Mouse (Mus musculus) heart, adult 2 months (tissue): ENCODE measurements around the gene Kirrel. TPM values are rescaled to one million over a fixed set of nuclear protein-coding genes. Genes with fewer than 3 reads are reported as not detected.

Source experiments
- DNase-seq, 2 experiments: peaks; one replicate each; pipeline ENCODE4 v3.0.0; 2021
- H3K27ac ChIP-seq: fragments of 200-600 bp; 2 replicates; pipeline ENCODE4 v1.8.1; 2022
- H3K27me3 ChIP-seq: fragments of 200-500 bp; 2 replicates; pipeline ENCODE4 v1.6.1; 2012; ENCODE audit warnings: mild to moderate bottlenecking, low read length, inconsistent platforms, mixed read lengths; ENCODE audit not compliant: control insufficient read depth, insufficient read depth
- H3K36me3 ChIP-seq: fragments of 200-500 bp; 2 replicates; pipeline ENCODE4 v1.6.1; 2012; ENCODE audit warnings: low read length, inconsistent platforms; ENCODE audit not compliant: control insufficient read depth, insufficient read depth
- H3K4me1 ChIP-seq: fragments of 200-500 bp; 2 replicates; pipeline ENCODE4 v1.6.1; 2011; ENCODE audit warnings: low read length; ENCODE audit not compliant: control insufficient read depth, insufficient read depth
- H3K4me3 ChIP-seq: fragments of 200-600 bp; 2 replicates; pipeline ENCODE4 v1.8.1; 2022
- H3K79me2 ChIP-seq: fragments of 200-500 bp; replicated peaks from 2 replicates; pipeline ENCODE4 v1.6.1; 2012; ENCODE audit warnings: mild to moderate bottlenecking, inconsistent platforms, low read length, moderate library complexity, mixed read lengths; ENCODE audit not compliant: control insufficient read depth, insufficient read depth
- H3K9ac ChIP-seq: fragments of 200-500 bp; 2 replicates; pipeline ENCODE4 v1.6.1; 2012; ENCODE audit warnings: low read depth, mild to moderate bottlenecking, control low read depth, inconsistent platforms, low read length, mixed read lengths
- CTCF ChIP-seq: fragments of 200-600 bp; IDR thresholded peaks from 2 replicates; pipeline ENCODE4 v1.8.1; 2022; ENCODE audit warnings: antibody characterized with exemption, mild to moderate bottlenecking, moderate library complexity
- EP300 ChIP-seq: fragments of 200-500 bp; IDR thresholded peaks from 2 replicates; pipeline ENCODE4 v1.6.1; 2011; ENCODE audit warnings: low read depth, low read length, control low read depth; ENCODE audit not compliant: insufficient read depth
- POLR2A ChIP-seq: fragments of 200-500 bp; IDR thresholded peaks from 2 replicates; pipeline ENCODE4 v1.6.1; 2011; ENCODE audit warnings: mild to moderate bottlenecking, low read depth, low read length, control low read depth; ENCODE audit not compliant: insufficient read depth
- WGBS: fragments of 180-500 bp; shearing (Covaris S2); methylation state at CpG from one replicate; pipeline ENCODE4 v1.1.7; 2018; 5-methylcytosine and 5-hydroxymethylcytosine counted together
- intact Hi-C: fragments of 180-260 bp; cut with DNase I; formaldehyde crosslinking; loops from one replicate; pipeline ENCODE4 v1.15.1; 2025
- polyA plus RNA-seq: library from polyadenylated mRNA; depleted of rRNA; stranded (reverse); fragments of >200 nt; gene quantifications from 2 replicates; pipeline ENCODE4 v1.2.3, GENCODE M21; 2012
- total RNA-seq, 2 experiments: library from RNA; stranded (reverse); gene quantifications; 2 replicates each; pipeline ENCODE4 v1.2.3; 2021

The Kirrel gene
- total and polyA plus RNA-seq, 3 experiments = 6.0 to 7.5 (median 6.2) TPM

DNA sequence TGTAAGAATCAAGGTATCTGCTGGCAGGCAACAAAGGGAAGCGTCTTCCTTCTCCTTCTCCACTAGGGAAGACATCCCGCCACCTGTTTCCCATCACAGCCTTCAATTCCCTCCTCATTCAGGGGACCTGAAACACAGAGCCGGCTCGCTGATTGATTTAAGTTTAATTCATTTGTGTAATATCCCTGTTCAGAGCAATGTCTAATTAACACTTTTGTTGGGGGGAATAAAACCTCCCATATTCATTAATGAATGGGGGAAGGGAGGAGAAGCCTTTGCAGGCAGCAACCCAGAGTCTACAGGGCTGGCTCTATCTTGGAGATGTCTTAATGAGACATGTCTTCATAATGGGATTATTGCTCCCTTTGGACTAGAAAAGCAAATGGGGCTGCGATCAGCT is 34.3 kb downstream of the Kirrel start:
- no peak overlapping the region for H3K4me3 ChIP-seq
- TF ChIP-seq CTCF (no peak), EP300 (no peak), POLR2A (no peak)
- intact Hi-C loops = no loop called here
- H3K79me2 ChIP-seq = no peaks in the 10 kb centered on the region
- H3K27me3 ChIP-seq = no peaks in the 10 kb centered on the region
- WGBS = 78% methylated on average over 5 of the region's 5 CpGs
- DNase-seq = no peak
- H3K4me1 ChIP-seq = peaks cover 3% of the 10 kb centered on the region
- H3K9ac ChIP-seq = no peak overlapping the region
- 0 out of 2 replicates have a peak, but pooled peaks cover 2% of the 10 kb centered on the region for H3K36me3 ChIP-seq
- no peak overlapping the region for H3K27ac ChIP-seq

DNA sequence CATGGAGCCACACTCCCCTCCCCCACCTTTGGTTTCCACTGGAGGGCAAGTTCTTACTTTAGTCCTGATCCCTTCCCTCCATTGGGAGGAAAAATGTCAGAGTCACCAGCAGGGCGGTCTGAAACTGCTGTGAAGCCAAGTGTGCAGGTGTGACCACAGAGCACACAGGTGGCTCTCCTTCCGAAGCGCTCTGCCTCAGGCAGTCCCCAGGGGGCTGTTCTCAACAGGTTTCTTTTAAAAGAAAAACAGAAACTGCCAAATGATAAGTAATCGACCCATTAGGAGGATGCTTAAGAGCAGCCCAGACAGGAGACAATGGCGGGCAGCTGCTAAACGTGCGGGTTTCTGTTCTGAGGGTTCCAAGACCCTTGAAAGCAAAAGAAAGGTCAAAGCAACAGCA is 37.8 kb downstream of the Kirrel start:
- no peak overlapping the region for H3K9ac ChIP-seq
- H3K27me3 ChIP-seq = no peaks in the 10 kb centered on the region
- H3K36me3 ChIP-seq = 0 out of 2 replicates have a peak, but pooled peaks cover 2% of the 10 kb centered on the region
- no peak overlapping the region for H3K27ac ChIP-seq
- H3K4me1 ChIP-seq = peaks cover under 1% of the 10 kb centered on the region
- H3K4me3 ChIP-seq = no peak overlapping the region
- TF ChIP-seq CTCF = no peak
- TF ChIP-seq EP300 = no peak
- no peak for TF ChIP-seq POLR2A
- intact Hi-C loops = no loop called here
- no peaks in the 10 kb centered on the region for H3K79me2 ChIP-seq
- 78% methylated on average over 7 of the region's 7 CpGs for WGBS
- no peak for DNase-seq

DNA sequence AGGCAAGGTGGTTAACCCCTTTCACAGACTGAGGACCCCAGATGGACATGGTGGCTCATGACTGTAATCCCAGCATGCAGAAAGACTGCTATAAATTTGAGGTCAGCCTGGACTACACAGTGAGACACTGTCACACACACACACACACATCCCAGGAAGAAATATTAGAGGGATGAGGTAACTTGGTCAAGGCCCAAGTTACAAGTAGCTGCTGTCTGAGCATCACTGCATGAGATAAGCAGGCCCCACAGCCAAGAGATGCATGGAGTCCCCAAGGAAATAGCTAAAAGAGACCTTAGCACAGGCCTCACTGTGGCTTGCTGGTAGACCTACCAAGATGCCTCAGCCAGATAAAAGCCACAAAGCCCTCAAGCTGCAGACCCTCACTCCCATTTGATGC is 39.6 kb downstream of the Kirrel start:
- DNase-seq = no peak
- H3K27me3 ChIP-seq = no peaks in the 10 kb centered on the region
- TF ChIP-seq EP300 (no peak), CTCF (no peak), POLR2A (no peak)
- peaks cover 2% of the 10 kb centered on the region for H3K4me1 ChIP-seq
- H3K4me3 ChIP-seq = no peak overlapping the region
- H3K27ac ChIP-seq = no peak overlapping the region
- no peaks in the 10 kb centered on the region for H3K79me2 ChIP-seq
- no peak overlapping the region for H3K9ac ChIP-seq
- intact Hi-C loops = no loop called here
- H3K36me3 ChIP-seq = no peaks in the 10 kb centered on the region

DNA sequence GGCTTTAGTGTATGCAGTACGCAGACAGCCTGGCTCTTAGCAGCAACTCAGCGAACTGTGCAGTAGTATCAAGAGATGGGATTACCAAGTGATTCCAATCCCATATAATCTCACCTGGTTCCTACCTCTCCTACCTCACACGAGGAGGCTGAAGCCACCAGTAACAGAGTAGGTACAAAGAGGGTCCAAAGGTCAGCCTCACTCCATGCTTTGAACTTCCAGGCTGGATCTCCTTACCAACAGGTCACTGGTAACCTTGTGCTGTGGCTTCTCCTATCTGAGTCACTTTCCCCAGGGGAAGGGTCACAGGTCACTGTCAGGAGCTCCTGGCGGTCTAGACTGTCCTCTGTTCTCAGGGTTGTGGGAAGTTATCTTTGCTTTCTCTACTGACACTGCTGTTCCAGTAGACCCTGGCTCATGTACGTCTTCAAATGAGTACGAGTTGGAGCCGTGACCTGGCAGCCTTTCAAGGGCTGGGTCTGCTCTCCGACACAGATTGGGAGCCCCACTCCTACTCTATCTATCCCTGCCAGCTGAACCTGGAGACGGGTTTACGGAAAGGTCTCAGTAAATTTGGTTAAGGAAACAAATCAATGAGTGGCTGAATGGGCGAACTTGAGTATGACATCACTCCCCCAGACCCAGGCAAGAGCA is 42.7 kb downstream of the Kirrel start:
- Histone ChIP-seq H3K9ac (no peak overlapping the region), H3K27me3 (no peaks in the 10 kb centered on the region), H3K36me3 (no peaks in the 10 kb centered on the region), H3K27ac (no peak overlapping the region), H3K4me3 (no peak overlapping the region), H3K4me1 (peaks cover 2% of the 10 kb centered on the region), H3K79me2 (no peaks in the 10 kb centered on the region)
- TF ChIP-seq EP300 (no peak), POLR2A (no peak), CTCF (no peak)
- no peak for DNase-seq
- intact Hi-C loops = no loop called here
- 53% methylated on average over 11 of the region's 11 CpGs for WGBS

DNA sequence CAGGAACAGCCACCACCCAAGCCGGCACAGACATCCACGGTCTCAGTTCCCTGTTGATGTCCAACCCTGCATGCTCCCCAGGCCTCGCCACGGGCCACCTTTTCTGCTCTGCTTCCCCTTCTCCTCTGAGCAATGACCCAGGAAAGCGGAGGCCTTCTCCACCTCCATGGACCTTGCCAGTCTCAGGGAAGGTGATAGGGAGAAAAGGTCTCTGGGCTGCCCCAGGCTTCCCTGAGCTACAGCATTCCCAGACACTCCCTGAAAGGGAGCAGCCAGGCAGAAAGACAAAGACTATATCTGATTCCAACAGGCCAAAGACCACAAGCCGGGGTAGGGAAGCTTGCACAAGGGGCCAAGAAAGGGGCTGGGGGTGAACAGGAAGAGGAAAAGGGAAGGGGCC is 43.6 kb downstream of the Kirrel start:
- H3K36me3 ChIP-seq = no peaks in the 10 kb centered on the region
- H3K9ac ChIP-seq = no peak overlapping the region
- H3K4me1 ChIP-seq = peaks cover 2% of the 10 kb centered on the region
- no peak overlapping the region for H3K4me3 ChIP-seq
- no peak for TF ChIP-seq POLR2A
- no peak for TF ChIP-seq EP300
- no peak for TF ChIP-seq CTCF
- H3K79me2 ChIP-seq = no peaks in the 10 kb centered on the region
- 80% methylated on average over 6 of the region's 6 CpGs for WGBS
- DNase-seq = no peak
- intact Hi-C loops = no loop called here
- no peak overlapping the region for H3K27ac ChIP-seq
- H3K27me3 ChIP-seq = no peaks in the 10 kb centered on the region

DNA sequence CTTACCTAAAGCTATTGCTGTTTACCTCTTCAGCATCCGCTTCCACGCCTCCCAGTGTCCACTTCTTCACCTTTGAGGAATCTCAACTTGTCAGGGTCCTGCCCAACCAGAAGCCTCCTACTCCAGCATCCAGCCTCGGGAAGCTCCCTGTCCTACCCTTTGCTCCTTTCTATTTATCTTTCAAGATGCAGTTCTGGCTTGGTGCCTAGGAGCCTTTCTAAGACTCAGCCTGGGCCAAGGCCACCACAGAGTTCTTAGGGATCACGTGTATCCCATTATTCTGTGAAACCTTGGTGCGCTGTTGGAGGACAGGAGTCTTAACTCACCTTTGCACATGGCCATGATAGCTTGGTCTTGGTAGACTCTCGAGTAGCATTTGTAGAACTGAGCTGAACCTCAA is 50.8 kb downstream of the Kirrel start:
- intact Hi-C loops = no loop called here
- H3K79me2 ChIP-seq = no peaks in the 10 kb centered on the region
- no peaks in the 10 kb centered on the region for H3K4me1 ChIP-seq
- H3K27ac ChIP-seq = no peak overlapping the region
- no peaks in the 10 kb centered on the region for H3K27me3 ChIP-seq
- 81% methylated on average over 6 of the region's 6 CpGs for WGBS
- H3K36me3 ChIP-seq = no peaks in the 10 kb centered on the region
- TF ChIP-seq EP300 = no peak
- no peak for TF ChIP-seq POLR2A
- TF ChIP-seq CTCF = no peak
- no peak for DNase-seq
- no peak overlapping the region for H3K9ac ChIP-seq
- no peak overlapping the region for H3K4me3 ChIP-seq
